Comparison of ENCODE assay signal across 8 mouse cellular contexts in the genomic region with DNA sequence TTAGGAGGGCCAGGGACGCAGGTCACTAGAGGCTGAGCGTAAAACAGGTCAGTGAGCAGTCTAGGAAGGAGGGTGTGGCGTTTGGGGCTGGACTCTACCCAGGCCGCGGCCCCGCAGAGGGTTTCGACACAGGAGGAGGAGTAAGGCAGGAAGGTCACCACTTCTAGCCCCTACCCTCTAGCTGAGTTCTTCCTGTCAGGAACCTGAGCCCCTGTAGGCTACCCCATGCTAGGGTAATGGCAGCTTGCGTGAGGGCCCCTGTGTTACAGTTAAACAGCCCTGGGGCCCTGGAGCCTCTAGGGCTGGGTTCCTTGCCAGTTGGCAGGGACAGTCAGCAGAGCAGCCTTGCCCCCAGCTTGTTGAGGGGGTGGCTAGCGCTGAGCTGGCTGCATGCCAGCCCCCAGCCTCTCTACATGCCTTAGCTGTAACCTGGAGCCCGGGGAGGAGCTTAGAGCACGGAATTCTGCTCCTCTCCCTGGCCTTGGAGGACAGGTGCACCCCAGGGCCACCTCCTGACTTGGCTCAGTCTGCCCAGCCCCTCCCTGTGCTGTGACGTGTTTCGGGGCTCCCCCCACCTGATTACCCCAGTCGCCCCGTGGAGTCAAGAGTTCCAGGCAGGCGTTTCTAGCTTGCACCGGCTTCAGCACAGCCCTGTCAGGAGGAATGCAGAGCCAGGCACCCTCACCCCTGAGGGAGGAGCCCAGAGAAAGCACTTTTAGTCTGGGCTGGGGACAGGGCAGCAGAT. TPM values are rescaled to one million over a fixed set of nuclear protein-coding genes. Genes with fewer than 3 reads are reported as not detected.
DNase-seq lines count a peak whose midpoint lies in the region; ATAC-seq lines count a peak whose summit lies in the region.

No protein-coding gene starts in this region.

- 34% methylated on average over 17 of the region's 17 CpGs for WGBS in intestine, embryonic 16.5 days
- 70% methylated on average over 17 of the region's 17 CpGs for WGBS in limb, embryonic 10.5 days
- WGBS in stomach, embryonic 14.5 days: 33% methylated on average over 17 of the region's 17 CpGs

- peaks cover 30% of the 10 kb centered on the region for H3K4me1 ChIP-seq in intestine, embryonic 16.5 days (ENCODE audit: control insufficient read depth, insufficient read depth, low read length)
- peaks cover 61% of the 10 kb centered on the region for H3K4me1 ChIP-seq in limb, embryonic 10.5 days
- H3K4me1 ChIP-seq in stomach, embryonic 14.5 days (ENCODE audit: control insufficient read depth, insufficient read depth, low read length): peaks cover 23% of the 10 kb centered on the region

- ATAC-seq in intestine, embryonic 16.5 days: peak; percentile 83
- ATAC-seq in megakaryocyte-erythroid progenitor cell, adult 5-6 weeks (replicated peaks; ENCODE audit: low FRiP score, low TSS enrichment, poor library complexity, severe bottlenecking): peak; percentile 53
- peak; percentile 66 for ATAC-seq in stomach, embryonic 14.5 days (ENCODE audit: insufficient number of reproducible peaks, insufficient read depth, low FRiP score, low read depth)

- no peaks in the 10 kb centered on the region for H3K27me3 ChIP-seq in intestine, embryonic 16.5 days (replicated peaks; ENCODE audit: control insufficient read depth, insufficient read depth, low read length)
- no peaks in the 10 kb centered on the region for H3K27me3 ChIP-seq in limb, embryonic 10.5 days (ENCODE audit: low read depth, poor library complexity, severe bottlenecking)
- H3K27me3 ChIP-seq in stomach, embryonic 14.5 days (ENCODE audit: control insufficient read depth, insufficient read depth, low read length): no peaks in the 10 kb centered on the region

- peaks cover 22% of the 10 kb centered on the region for H3K36me3 ChIP-seq in intestine, embryonic 16.5 days (ENCODE audit: control insufficient read depth, insufficient read depth, low read length)
- peaks cover 48% of the 10 kb centered on the region for H3K36me3 ChIP-seq in limb, embryonic 10.5 days
- peaks cover 12% of the 10 kb centered on the region; the same call in 1 of the 2 replicates for H3K36me3 ChIP-seq in stomach, embryonic 14.5 days (ENCODE audit: control insufficient read depth, insufficient read depth, low read length)

- no peaks in the 10 kb centered on the region for H3K9me3 ChIP-seq in intestine, embryonic 16.5 days (ENCODE audit: control insufficient read depth, low read length)
- H3K9me3 ChIP-seq in limb, embryonic 10.5 days (replicated peaks): no peaks in the 10 kb centered on the region
- H3K9me3 ChIP-seq in stomach, embryonic 14.5 days (ENCODE audit: control insufficient read depth, low read depth, low read length): no peaks in the 10 kb centered on the region

- H3K4me2 ChIP-seq in intestine, embryonic 16.5 days (ENCODE audit: low read depth, low read length): peak overlapping the region; percentile 57
- H3K4me2 ChIP-seq in stomach, embryonic 14.5 days (replicated peaks; ENCODE audit: low read depth, low read length): peak overlapping the region; percentile 27

- H3K4me3 ChIP-seq in intestine, embryonic 16.5 days (ENCODE audit: low read length): peak overlapping the region; percentile 44
- peak overlapping the region; percentile 15; the same call in 1 of the 2 replicates for H3K4me3 ChIP-seq in limb, embryonic 10.5 days
- H3K4me3 ChIP-seq in stomach, embryonic 14.5 days (ENCODE audit: low read depth, low read length): no peak overlapping the region

- DNase-seq in NIH3T3 (ENCODE audit: low read depth): peak; percentile 87
- DNase-seq in cerebellum, adult 11-12 months: peak; percentile 95
- DNase-seq in gastrocnemius, postnatal 10 days: peak; percentile 58
- DNase-seq in limb, embryonic 10.5 days (ENCODE audit: low spot score): no peak
- DNase-seq in spleen, postnatal 36 days (ENCODE audit: low spot score in 2 of 2): no peak

- H3K27ac ChIP-seq in intestine, embryonic 16.5 days (ENCODE audit: low read length): peak overlapping the region; percentile 98
- H3K27ac ChIP-seq in limb, embryonic 10.5 days: peak overlapping the region; percentile 37
- peak overlapping the region; percentile 69 for H3K27ac ChIP-seq in stomach, embryonic 14.5 days (ENCODE audit: low read length)

- peak overlapping the region; percentile 72 for H3K9ac ChIP-seq in intestine, embryonic 16.5 days (ENCODE audit: low read depth, low read length)
- H3K9ac ChIP-seq in stomach, embryonic 14.5 days (replicated peaks; ENCODE audit: low read depth, low read length): no peak overlapping the region

RNA-seq across cellular contexts. Expression of gene Rplp0, which starts 15.6 kb away (rescaled TPM):
- 100 to 1,000 TPM; 938 to 959 TPM for total RNA-seq in gastrocnemius, postnatal 10 days (2021)
- 1,506 and 1,615 TPM in 2 replicates for polyA plus RNA-seq in intestine, embryonic 16.5 days (2015; fragmentation: Nextera tagmentation; extraction: Ambion mirVana)
- 1,442 and 1,757 TPM in 2 replicates for polyA plus RNA-seq in limb, embryonic 10.5 days (2016; fragmentation: Nextera tagmentation; extraction: Ambion mirVana)
- 2,668 and 3,132 TPM in 2 replicates for total RNA-seq in megakaryocyte-erythroid progenitor cell, adult 5-6 weeks (2014; fragmentation: Nextera tagmentation)
- total RNA-seq in megakaryocyte-erythroid progenitor cell, adult 5-6 weeks (2017): 1,591 and 2,082 TPM in 2 replicates
- 1,866 and 1,880 TPM in 2 replicates for polyA plus RNA-seq in stomach, embryonic 14.5 days (2014; fragmentation: Nextera tagmentation; extraction: Ambion mirVana)

RNA-seq across cellular contexts. Expression of gene Gcn1l1, which starts 21.4 kb away (rescaled TPM):
- 10 to 100 TPM; 33.4 to 41.7 TPM for total RNA-seq in gastrocnemius, postnatal 10 days (2021)
- 25.5 and 26.3 TPM in 2 replicates for polyA plus RNA-seq in intestine, embryonic 16.5 days (2015; fragmentation: Nextera tagmentation; extraction: Ambion mirVana)
- 63.3 and 63.8 TPM in 2 replicates for polyA plus RNA-seq in limb, embryonic 10.5 days (2016; fragmentation: Nextera tagmentation; extraction: Ambion mirVana)
- total RNA-seq in megakaryocyte-erythroid progenitor cell, adult 5-6 weeks (2014; fragmentation: Nextera tagmentation): 66.1 and 67.0 TPM in 2 replicates
- total RNA-seq in megakaryocyte-erythroid progenitor cell, adult 5-6 weeks (2017): 31.2 and 54.2 TPM in 2 replicates
- 42.3 TPM in 2 replicates for polyA plus RNA-seq in stomach, embryonic 14.5 days (2014; fragmentation: Nextera tagmentation; extraction: Ambion mirVana)

RNA-seq across cellular contexts. Expression of gene Pxn, which starts 37.2 kb away (rescaled TPM):
- 100 to 1,000 TPM; 107 to 130 TPM for total RNA-seq in gastrocnemius, postnatal 10 days (2021)
- polyA plus RNA-seq in intestine, embryonic 16.5 days (2015; fragmentation: Nextera tagmentation; extraction: Ambion mirVana): 71.9 and 88.2 TPM in 2 replicates
- polyA plus RNA-seq in limb, embryonic 10.5 days (2016; fragmentation: Nextera tagmentation; extraction: Ambion mirVana): 36.8 and 45.3 TPM in 2 replicates
- 31.8 and 34.0 TPM in 2 replicates for total RNA-seq in megakaryocyte-erythroid progenitor cell, adult 5-6 weeks (2014; fragmentation: Nextera tagmentation)
- 36.1 and 47.5 TPM in 2 replicates for total RNA-seq in megakaryocyte-erythroid progenitor cell, adult 5-6 weeks (2017)
- polyA plus RNA-seq in stomach, embryonic 14.5 days (2014; fragmentation: Nextera tagmentation; extraction: Ambion mirVana): 15.9 and 17.7 TPM in 2 replicates

RNA-seq across cellular contexts. Expression of gene Sirt4, which starts 59.2 kb away (rescaled TPM):
- total RNA-seq in gastrocnemius, postnatal 10 days (2021): 10 to 100 TPM; 12.7 to 16.6 TPM
- polyA plus RNA-seq in intestine, embryonic 16.5 days (2015; fragmentation: Nextera tagmentation; extraction: Ambion mirVana): 20.4 and 23.1 TPM in 2 replicates
- polyA plus RNA-seq in limb, embryonic 10.5 days (2016; fragmentation: Nextera tagmentation; extraction: Ambion mirVana): 16.0 and 18.5 TPM in 2 replicates
- 10.7 and 20.4 TPM in 2 replicates for total RNA-seq in megakaryocyte-erythroid progenitor cell, adult 5-6 weeks (2014; fragmentation: Nextera tagmentation)
- total RNA-seq in megakaryocyte-erythroid progenitor cell, adult 5-6 weeks (2017): 3.4 and 7.2 TPM in 2 replicates
- 20.9 and 23.5 TPM in 2 replicates for polyA plus RNA-seq in stomach, embryonic 14.5 days (2014; fragmentation: Nextera tagmentation; extraction: Ambion mirVana)

Comparison
In these comparisons a context has a peak if more than half of its experiments do, and no peak if none do; other contexts are left out.
1. DNase-seq: peak in NIH3T3 (single experiment), cerebellum, adult 11-12 months (single experiment) and gastrocnemius, postnatal 10 days (single experiment); none in limb, embryonic 10.5 days (single experiment) and spleen, postnatal 36 days (0 of 2).
2. H3K27ac ChIP-seq: peak in every context shown above with its lines; median percentile 98 in intestine, embryonic 16.5 days; 69 in stomach, embryonic 14.5 days; 37 in limb, embryonic 10.5 days.
3. Peak in every context shown above with its lines, with median percentiles within 50 percentile points of each other: ATAC-seq.